Mouse (Mus musculus): Measurements from ENCODE around the gene Blm. TPM values are rescaled to one million over a fixed set of nuclear protein-coding genes. Genes with fewer than 3 reads are reported as not detected.

Gene Blm
- polyA plus RNA-seq, 1 experiment from 2014 or later, result 12.9 TPM

DNA sequence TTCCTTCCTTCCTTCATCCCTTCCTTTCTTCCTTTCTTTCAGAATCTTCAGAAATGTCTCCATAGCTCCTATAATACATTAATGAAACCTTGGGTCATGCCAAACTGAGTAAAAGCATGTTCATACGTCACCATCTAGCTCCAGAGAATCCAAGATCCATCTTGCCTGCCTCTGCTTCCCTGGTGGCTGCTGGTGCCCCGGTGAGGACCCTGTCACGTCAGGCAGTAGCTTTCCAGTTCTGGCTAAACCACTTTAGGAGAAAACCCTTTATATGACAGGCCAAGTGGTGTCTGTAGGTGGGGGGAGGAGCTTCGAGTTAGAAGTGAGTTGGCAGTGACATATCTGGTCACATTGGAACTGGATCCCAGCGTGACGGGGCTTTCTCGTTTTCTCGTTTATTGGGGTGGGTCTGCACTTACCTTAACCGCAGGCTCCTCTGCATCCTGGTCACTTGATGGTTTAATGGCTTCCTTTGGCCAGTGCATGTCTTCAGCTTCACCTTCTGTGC, 129.7 kb downstream of the Blm start, which contains the start of gene Furin:
TSS of gene Furin (minus strand) at position 249 of the 508 bp plus-strand sequence.
- no peak within 1 kb of the TSS for H3K9ac ChIP-seq (replicated peaks; ENCODE audit: low read length)
- no peaks in the 10 kb centered on the region for H3K36me3 ChIP-seq (ENCODE audit: control insufficient read depth, insufficient read depth, low read length)
- H3K27me3 ChIP-seq (ENCODE audit: control insufficient read depth, insufficient read depth, low read length), result 0 out of 2 replicates have a peak, but pooled peaks cover 8% of the 10 kb centered on the region
- peaks cover 14% of the 10 kb centered on the region for H3K4me1 ChIP-seq (ENCODE audit: control insufficient read depth, insufficient read depth, low read length)
- 83% methylated on average over 9 of the region's 9 CpGs for WGBS
- no peak within 1 kb of the TSS for H3K4me3 ChIP-seq (replicated peaks; ENCODE audit: low read depth, low read length)
- H3K4me2 ChIP-seq (ENCODE audit: low read length), result no peak within 1 kb of the TSS
- ATAC-seq (ENCODE audit: low FRiP score, low TSS enrichment) (no peak), DNase-seq (no peak)
- no peaks in the 10 kb centered on the region for H3K9me3 ChIP-seq (ENCODE audit: control insufficient read depth, low read length)
- no peak within 1 kb of the TSS for H3K27ac ChIP-seq (replicated peaks; ENCODE audit: low read depth, low read length)

Other genes with a start within 250 kb of the Blm start
- 25.4 and 47.7 TPM in 2 replicates for gene Prc1, start 240.7 kb downstream of the Blm start, polyA plus RNA-seq (2014; fragmentation: Nextera tagmentation; extraction: Ambion mirVana)
- 14.6 and 16.5 TPM in 2 replicates for gene Rccd1, start 210.7 kb downstream of the Blm start, polyA plus RNA-seq (2014; fragmentation: Nextera tagmentation; extraction: Ambion mirVana)
- 42.7 and 43.7 TPM in 2 replicates for gene Unc45a, start 194.1 kb downstream of the Blm start, polyA plus RNA-seq (2014; fragmentation: Nextera tagmentation; extraction: Ambion mirVana)
- 28.7 and 34.8 TPM in 2 replicates for gene Hddc3, start 192.0 kb downstream of the Blm start, polyA plus RNA-seq (2014; fragmentation: Nextera tagmentation; extraction: Ambion mirVana)
- 18.1 and 19.5 TPM in 2 replicates for gene Man2a2, start 163.7 kb downstream of the Blm start, polyA plus RNA-seq (2014; fragmentation: Nextera tagmentation; extraction: Ambion mirVana)
- 1.6 and 3.2 TPM in 2 replicates for gene Fes, start 147.2 kb downstream of the Blm start, polyA plus RNA-seq (2014; fragmentation: Nextera tagmentation; extraction: Ambion mirVana)
- gene Furin, start 129.7 kb downstream of the Blm start, polyA plus RNA-seq (2014; fragmentation: Nextera tagmentation; extraction: Ambion mirVana), result 4.6 and 4.9 TPM in 2 replicates
- 11.7 and 14.0 TPM in 2 replicates for gene Crtc3, start 153.8 kb upstream of the Blm start, polyA plus RNA-seq (2014; fragmentation: Nextera tagmentation; extraction: Ambion mirVana)

All from midbrain, embryonic 14.5 days (tissue).